Mouse (Mus musculus) cerebellum, adult 2 months (tissue): ENCODE data around the gene Arhgap15.

Source experiments
- CTCF ChIP-seq: fragments of 200-500 bp; IDR thresholded peaks from 2 replicates; pipeline ENCODE4 v1.5.1; 2011; ENCODE audit warnings: low read depth, mild to moderate bottlenecking, control low read depth, low read length, moderate library complexity, borderline replicate concordance; ENCODE audit not compliant: insufficient read depth
- POLR2A ChIP-seq: fragments of 200-500 bp; IDR thresholded peaks from 2 replicates; pipeline ENCODE4 v1.6.1; 2011; ENCODE audit warnings: low read length, control low read depth, borderline replicate concordance; ENCODE audit not compliant: insufficient read depth

DNA sequence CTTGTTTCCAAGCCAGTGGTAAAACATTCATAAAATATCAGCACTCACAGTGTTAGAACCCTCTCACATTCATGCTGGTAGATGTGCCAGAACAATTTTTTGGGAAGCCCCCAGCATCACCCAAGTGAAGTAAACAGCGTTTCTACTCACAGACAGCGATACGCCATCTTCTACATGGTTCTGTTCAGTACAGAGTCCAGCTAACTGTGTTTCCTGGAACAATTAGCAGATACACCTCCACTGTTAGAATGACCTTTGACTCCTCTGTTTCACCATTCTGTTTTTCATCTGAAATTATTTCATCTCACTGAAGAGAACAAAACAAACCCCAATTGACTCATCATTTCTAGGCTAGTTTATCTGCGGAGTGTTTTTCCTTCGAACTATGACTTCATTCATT is 394.0 kb downstream of the Arhgap15 start:
- TF ChIP-seq CTCF (no peak), POLR2A (no peak)
